Mouse (Mus musculus): Measurements from ENCODE around the gene Ugt1a5. TPM values are rescaled to one million over a fixed set of nuclear protein-coding genes. Genes with fewer than 3 reads are reported as not detected.
"Not testable (repeated sequence)": the region's sequence is repeated elsewhere in the genome, so short reads cannot be mapped to it uniquely, and the experiment has no call there.

Gene Ugt1a5
- polyA plus RNA-seq, 1 experiment from 2014 or later: not detected

DNA sequence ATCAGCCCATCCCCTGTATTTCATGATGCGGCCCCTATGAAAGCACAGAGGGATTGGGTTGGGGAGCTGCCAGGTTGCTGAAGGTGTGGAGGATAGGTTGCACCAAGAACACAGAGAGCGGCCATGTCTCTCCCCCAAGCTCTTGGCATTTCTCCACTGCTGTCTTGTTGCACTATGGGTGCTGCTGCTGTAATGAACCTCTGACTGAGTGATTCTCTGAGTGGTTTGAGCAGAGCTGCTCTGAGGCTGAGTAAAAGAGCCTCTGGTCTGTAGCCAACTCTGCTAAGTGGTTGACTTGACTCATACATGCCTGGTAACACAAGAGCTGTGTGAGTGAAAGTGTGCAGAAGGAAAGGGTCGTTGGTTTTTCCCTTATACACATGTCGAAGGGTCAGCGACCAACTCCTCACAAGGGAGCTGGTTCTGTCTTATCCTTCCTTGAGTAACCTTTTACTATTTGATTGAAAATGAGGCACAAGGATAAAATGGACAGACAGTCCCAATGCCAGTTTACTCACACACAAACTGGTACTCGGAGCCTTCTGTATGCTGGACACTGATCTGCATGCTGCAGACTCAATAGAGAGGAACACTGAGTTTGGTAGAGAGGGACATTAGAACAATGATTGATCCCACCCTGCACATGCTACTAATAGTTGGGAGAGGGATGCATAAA lies 30.4 kb upstream of the Ugt1a5 start:
- H3K4me3 ChIP-seq (ENCODE audit: low read depth, low read length); H3K9ac ChIP-seq (replicated peaks; ENCODE audit: low read depth, low read length); H3K27me3 ChIP-seq (ENCODE audit: control insufficient read depth, insufficient read depth, low read length); H3K27ac ChIP-seq (ENCODE audit: low read length); H3K9me3 ChIP-seq (ENCODE audit: control insufficient read depth, low read depth, low read length); H3K4me1 ChIP-seq (ENCODE audit: control insufficient read depth, insufficient read depth, low read length); H3K36me3 ChIP-seq (ENCODE audit: control insufficient read depth, insufficient read depth, low read length): not testable (repeated sequence)
- peak; percentile 51 for ATAC-seq (ENCODE audit: insufficient number of reproducible peaks, insufficient read depth, low FRiP score, low read depth)
- 0 out of 2 replicates have a peak overlapping the region, but pooled peaks have one; percentile 12 for H3K4me2 ChIP-seq (replicated peaks; ENCODE audit: low read depth, low read length)
- 91% methylated on average over 5 of the region's 6 CpGs for WGBS

DNA sequence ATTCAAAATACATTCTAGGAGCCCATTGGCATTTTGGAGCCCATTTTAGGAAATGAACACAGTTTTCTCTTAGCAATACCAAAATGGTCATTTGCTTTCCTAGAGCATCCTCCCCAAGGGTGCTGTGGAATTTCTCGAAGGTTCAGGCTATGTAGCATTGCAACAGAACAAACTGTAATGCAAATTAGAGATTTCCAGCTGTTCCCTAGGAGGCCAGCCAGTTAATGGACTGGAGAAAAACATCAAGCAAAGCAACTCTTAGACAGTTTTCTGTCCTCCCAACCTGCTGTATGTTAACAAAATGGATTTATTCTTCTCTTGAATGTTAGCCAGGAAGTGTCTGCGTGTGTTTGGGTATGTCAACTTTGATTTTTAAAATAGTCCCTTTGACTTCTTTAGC lies 29.2 kb upstream of the Ugt1a5 start:
- Histone ChIP-seq H3K4me1 (ENCODE audit: control insufficient read depth, insufficient read depth, low read length) (peaks cover 2% of the 10 kb centered on the region; the same call in 1 of the 2 replicates), H3K27me3 (ENCODE audit: control insufficient read depth, insufficient read depth, low read length) (no peaks in the 10 kb centered on the region), H3K9ac (replicated peaks; ENCODE audit: low read depth, low read length) (no peak overlapping the region), H3K4me2 (replicated peaks; ENCODE audit: low read depth, low read length) (no peak overlapping the region), H3K9me3 (ENCODE audit: control insufficient read depth, low read depth, low read length) (no peaks in the 10 kb centered on the region), H3K4me3 (ENCODE audit: low read depth, low read length) (no peak overlapping the region), H3K27ac (ENCODE audit: low read length) (no peak overlapping the region), H3K36me3 (ENCODE audit: control insufficient read depth, insufficient read depth, low read length) (no peaks in the 10 kb centered on the region)
- WGBS: 69% methylated on average over 2 of the region's 2 CpGs
- ATAC-seq (ENCODE audit: insufficient number of reproducible peaks, insufficient read depth, low FRiP score, low read depth): no peak

DNA sequence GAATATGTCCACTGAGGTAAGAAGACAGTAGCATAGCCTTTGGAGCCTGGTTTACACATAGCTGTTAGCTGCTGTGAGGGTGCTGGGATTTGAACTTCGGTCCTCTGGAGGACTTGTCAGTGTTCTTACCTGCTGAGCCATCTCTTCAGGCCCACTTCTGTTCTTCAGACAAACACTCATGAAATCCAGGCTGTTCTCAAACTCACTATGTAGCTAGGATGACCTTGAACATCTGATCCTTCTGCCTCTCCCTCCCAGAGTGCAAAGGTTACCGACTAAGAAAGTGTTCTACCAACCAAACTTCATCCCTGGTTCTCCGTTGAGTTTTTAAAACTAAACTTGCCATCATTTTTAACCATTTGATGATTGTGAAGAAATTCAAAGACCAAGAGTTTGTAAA lies 28.5 kb upstream of the Ugt1a5 start:
- ATAC-seq (ENCODE audit: insufficient number of reproducible peaks, insufficient read depth, low FRiP score, low read depth): no peak
- Histone ChIP-seq H3K4me2 (replicated peaks; ENCODE audit: low read depth, low read length) (no peak overlapping the region), H3K9me3 (ENCODE audit: control insufficient read depth, low read depth, low read length) (no peaks in the 10 kb centered on the region), H3K36me3 (ENCODE audit: control insufficient read depth, insufficient read depth, low read length) (no peaks in the 10 kb centered on the region), H3K4me3 (ENCODE audit: low read depth, low read length) (no peak overlapping the region), H3K4me1 (ENCODE audit: control insufficient read depth, insufficient read depth, low read length) (peaks cover 2% of the 10 kb centered on the region; the same call in 1 of the 2 replicates), H3K9ac (replicated peaks; ENCODE audit: low read depth, low read length) (no peak overlapping the region), H3K27me3 (ENCODE audit: control insufficient read depth, insufficient read depth, low read length) (no peaks in the 10 kb centered on the region), H3K27ac (ENCODE audit: low read length) (no peak overlapping the region)
- WGBS: 84% methylated on average over 3 of the region's 3 CpGs

GRCm38 (mm10) chr1:88138145-88138544 lies 27.7 kb upstream of the Ugt1a5 start:
- Histone ChIP-seq H3K36me3 (ENCODE audit: control insufficient read depth, insufficient read depth, low read length) (no peaks in the 10 kb centered on the region), H3K9me3 (ENCODE audit: control insufficient read depth, low read depth, low read length) (no peaks in the 10 kb centered on the region), H3K27me3 (ENCODE audit: control insufficient read depth, insufficient read depth, low read length) (no peaks in the 10 kb centered on the region), H3K4me1 (ENCODE audit: control insufficient read depth, insufficient read depth, low read length) (peaks cover 2% of the 10 kb centered on the region; the same call in 1 of the 2 replicates), H3K4me3 (ENCODE audit: low read depth, low read length) (no peak overlapping the region), H3K4me2 (replicated peaks; ENCODE audit: low read depth, low read length) (no peak overlapping the region), H3K27ac (ENCODE audit: low read length) (no peak overlapping the region), H3K9ac (replicated peaks; ENCODE audit: low read depth, low read length) (no peak overlapping the region)
- no peak for ATAC-seq (ENCODE audit: insufficient number of reproducible peaks, insufficient read depth, low FRiP score, low read depth)
- WGBS: 85% methylated on average over 1 of the region's 1 CpGs

GRCm38 (mm10) chr1:88140492-88140891 lies 25.3 kb upstream of the Ugt1a5 start:
- H3K27me3 ChIP-seq (ENCODE audit: control insufficient read depth, insufficient read depth, low read length); H3K4me1 ChIP-seq (ENCODE audit: control insufficient read depth, insufficient read depth, low read length); H3K4me3 ChIP-seq (ENCODE audit: low read depth, low read length); H3K36me3 ChIP-seq (ENCODE audit: control insufficient read depth, insufficient read depth, low read length); H3K9ac ChIP-seq (replicated peaks; ENCODE audit: low read depth, low read length); H3K27ac ChIP-seq (ENCODE audit: low read length); H3K4me2 ChIP-seq (replicated peaks; ENCODE audit: low read depth, low read length); H3K9me3 ChIP-seq (ENCODE audit: control insufficient read depth, low read depth, low read length): not testable (repeated sequence)
- ATAC-seq (ENCODE audit: insufficient number of reproducible peaks, insufficient read depth, low FRiP score, low read depth): peak; percentile 83; the same call in 1 of the 2 replicates
- 54% methylated on average over 1 of the region's 1 CpGs for whole genome bisulfite sequencing

DNA sequence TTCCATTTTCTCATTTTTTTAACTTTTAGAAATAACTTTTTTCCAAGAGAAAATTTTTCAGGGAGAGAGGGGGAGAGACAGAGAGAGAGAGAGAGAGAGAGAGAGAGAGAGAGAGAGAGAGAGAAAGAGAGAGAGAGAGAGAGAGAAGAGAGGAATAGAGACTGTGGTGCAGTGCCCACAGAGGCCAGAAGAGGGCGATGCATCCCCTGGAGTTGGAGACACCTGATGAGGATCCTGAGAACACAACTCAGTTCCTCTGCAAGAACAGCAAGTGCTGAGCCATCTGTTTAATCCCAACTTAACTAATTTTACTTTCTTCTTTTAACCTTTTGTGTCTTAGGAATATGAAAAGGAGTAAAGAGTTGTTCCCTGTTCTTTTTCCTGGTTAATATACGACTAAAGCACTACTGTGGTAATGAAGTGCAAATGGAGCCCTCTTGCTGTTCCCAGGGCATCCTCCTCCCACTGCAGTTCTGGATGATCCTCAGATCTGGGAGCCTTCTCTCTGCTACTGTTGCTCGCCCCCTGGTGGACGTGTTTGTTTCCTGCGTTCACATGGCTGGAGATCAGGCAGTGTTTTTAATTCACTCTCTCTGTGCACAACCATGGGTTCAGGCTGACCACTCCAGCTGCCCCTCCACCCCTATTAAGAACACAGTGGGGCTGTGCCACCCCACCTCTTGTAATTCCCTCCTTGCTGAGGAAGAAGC lies 21.7 kb upstream of the Ugt1a5 start:
- not testable (repeated sequence) for H3K9ac ChIP-seq (replicated peaks; ENCODE audit: low read depth, low read length); H3K27ac ChIP-seq (ENCODE audit: low read length); H3K4me2 ChIP-seq (replicated peaks; ENCODE audit: low read depth, low read length); H3K36me3 ChIP-seq (ENCODE audit: control insufficient read depth, insufficient read depth, low read length); H3K9me3 ChIP-seq (ENCODE audit: control insufficient read depth, low read depth, low read length); H3K27me3 ChIP-seq (ENCODE audit: control insufficient read depth, insufficient read depth, low read length); H3K4me1 ChIP-seq (ENCODE audit: control insufficient read depth, insufficient read depth, low read length); H3K4me3 ChIP-seq (ENCODE audit: low read depth, low read length)
- peak; percentile 33; the same call in 1 of the 2 replicates for ATAC-seq (ENCODE audit: insufficient number of reproducible peaks, insufficient read depth, low FRiP score, low read depth)
- WGBS: 3% methylated on average over 5 of the region's 5 CpGs

- 66% methylated on average over 2 of the region's 2 CpGs for WGBS
- H3K27me3 ChIP-seq (ENCODE audit: control insufficient read depth, insufficient read depth, low read length); H3K4me3 ChIP-seq (ENCODE audit: low read depth, low read length); H3K27ac ChIP-seq (ENCODE audit: low read length); H3K36me3 ChIP-seq (ENCODE audit: control insufficient read depth, insufficient read depth, low read length); H3K9me3 ChIP-seq (ENCODE audit: control insufficient read depth, low read depth, low read length); ATAC-seq (ENCODE audit: insufficient number of reproducible peaks, insufficient read depth, low FRiP score, low read depth); H3K9ac ChIP-seq (replicated peaks; ENCODE audit: low read depth, low read length); H3K4me1 ChIP-seq (ENCODE audit: control insufficient read depth, insufficient read depth, low read length); H3K4me2 ChIP-seq (replicated peaks; ENCODE audit: low read depth, low read length): not testable (repeated sequence)
These were observed 20.5 kb upstream of the Ugt1a5 start for GRCm38 (mm10) chr1:88145278-88145677.

- not testable (repeated sequence) for H3K4me3 ChIP-seq (ENCODE audit: low read depth, low read length); H3K4me2 ChIP-seq (replicated peaks; ENCODE audit: low read depth, low read length); H3K27ac ChIP-seq (ENCODE audit: low read length); H3K36me3 ChIP-seq (ENCODE audit: control insufficient read depth, insufficient read depth, low read length); H3K9ac ChIP-seq (replicated peaks; ENCODE audit: low read depth, low read length); H3K27me3 ChIP-seq (ENCODE audit: control insufficient read depth, insufficient read depth, low read length); H3K4me1 ChIP-seq (ENCODE audit: control insufficient read depth, insufficient read depth, low read length); ATAC-seq (ENCODE audit: insufficient number of reproducible peaks, insufficient read depth, low FRiP score, low read depth); H3K9me3 ChIP-seq (ENCODE audit: control insufficient read depth, low read depth, low read length)
- 59% methylated on average over 2 of the region's 2 CpGs for WGBS
These were observed 15.7 kb upstream of the Ugt1a5 start for GRCm38 (mm10) chr1:88150133-88150532.

Measured in stomach, embryonic 14.5 days (tissue).